In genomic region chr5:68051101-68051500, GRCm38 (mm10) we compare ENCODE assay signal across 24 mouse cellular contexts. TPM values are rescaled to one million over a fixed set of nuclear protein-coding genes. Genes with fewer than 3 reads are reported as not detected.
DNase-seq lines count a peak whose midpoint lies in the region; ATAC-seq lines count a peak whose summit lies in the region.
"Had no signal": no experiment of that assay in that cellular context is flagged by ENCODE, and none has a peak within 500 bp of the region (broad histone marks: within the 10 kb centered on the region; RNA-seq: fewer than 3 reads in every experiment).

No protein-coding gene starts in this region.

- no peak overlapping the region for H3K27ac ChIP-seq in forebrain, embryonic 11.5 days (ENCODE audit: low read depth, low read length)
- H3K27ac ChIP-seq in forebrain, embryonic 10.5 days: no peak overlapping the region
- no peak overlapping the region for H3K27ac ChIP-seq in hindbrain, embryonic 11.5 days (ENCODE audit: low read depth, low read length)
- H3K27ac ChIP-seq in midbrain, embryonic 10.5 days (replicated peaks): peak overlapping the region; percentile 71
- H3K27ac ChIP-seq in neural tube, embryonic 15.5 days (replicated peaks): 0 out of 2 replicates have a peak overlapping the region, but pooled peaks have one; percentile 37
- no peak overlapping the region for H3K27ac ChIP-seq in kidney, embryonic 15.5 days
- H3K27ac ChIP-seq: embryonic facial prominence, embryonic 10.5 days; kidney, postnatal 0 days; left cerebral cortex, adult 2 months; limb, embryonic 13.5 days; liver, embryonic 14.5 days had no signal

- H3K4me2 ChIP-seq in forebrain, embryonic 11.5 days (ENCODE audit: low read depth, low read length, severe bottlenecking): no peak overlapping the region
- H3K4me2 ChIP-seq in hindbrain, embryonic 11.5 days (replicated peaks; ENCODE audit: low read depth, low read length): no peak overlapping the region
- no peak overlapping the region for H3K4me2 ChIP-seq in neural tube, embryonic 15.5 days
- H3K4me2 ChIP-seq in kidney, embryonic 15.5 days: no peak overlapping the region
- H3K4me2 ChIP-seq: limb, embryonic 13.5 days had no signal

- WGBS in forebrain, embryonic 11.5 days: 14% methylated on average over 5 of the region's 5 CpGs
- 21% methylated on average over 5 of the region's 5 CpGs for WGBS in forebrain, embryonic 10.5 days
- 16% methylated on average over 5 of the region's 5 CpGs for WGBS in hindbrain, embryonic 11.5 days
- 15% methylated on average over 5 of the region's 5 CpGs for WGBS in midbrain, embryonic 10.5 days
- WGBS in neural tube, embryonic 15.5 days: 21% methylated on average over 5 of the region's 5 CpGs
- 66% methylated on average over 5 of the region's 5 CpGs for WGBS in kidney, embryonic 15.5 days

- ATAC-seq in forebrain, embryonic 11.5 days (replicated peaks; ENCODE audit: low FRiP score): peak; percentile 48; the same call in 1 of the 2 replicates
- ATAC-seq in hindbrain, embryonic 11.5 days (ENCODE audit: low FRiP score): peak; percentile 63
- ATAC-seq in neural tube, embryonic 15.5 days (ENCODE audit: low FRiP score): no peak
- no peak for ATAC-seq in kidney, embryonic 15.5 days (replicated peaks; ENCODE audit: low FRiP score)
- ATAC-seq: CD4-positive, CD25-positive, alpha-beta regulatory T cell, adult 4 months had no signal

- H3K4me3 ChIP-seq in forebrain, embryonic 11.5 days (ENCODE audit: low read depth, low read length): no peak overlapping the region
- no peak overlapping the region for H3K4me3 ChIP-seq in forebrain, embryonic 10.5 days
- no peak overlapping the region for H3K4me3 ChIP-seq in hindbrain, embryonic 11.5 days (ENCODE audit: low read depth, low read length)
- no peak overlapping the region for H3K4me3 ChIP-seq in midbrain, embryonic 10.5 days
- H3K4me3 ChIP-seq in neural tube, embryonic 15.5 days (replicated peaks): no peak overlapping the region
- no peak overlapping the region for H3K4me3 ChIP-seq in kidney, embryonic 15.5 days (replicated peaks)
- H3K4me3 ChIP-seq: embryonic facial prominence, embryonic 10.5 days; left cerebral cortex, adult 2 months; limb, embryonic 13.5 days had no signal

- no peaks in the 10 kb centered on the region; the same call in 1 of the 2 replicates for H3K4me1 ChIP-seq in forebrain, embryonic 11.5 days (replicated peaks; ENCODE audit: control insufficient read depth, insufficient read depth, low read length)
- peaks cover 24% of the 10 kb centered on the region for H3K4me1 ChIP-seq in forebrain, embryonic 10.5 days
- no peaks in the 10 kb centered on the region for H3K4me1 ChIP-seq in hindbrain, embryonic 11.5 days (replicated peaks; ENCODE audit: control insufficient read depth, insufficient read depth, low read length)
- H3K4me1 ChIP-seq in midbrain, embryonic 10.5 days: peaks cover 41% of the 10 kb centered on the region
- H3K4me1 ChIP-seq in neural tube, embryonic 15.5 days: peaks cover 3% of the 10 kb centered on the region; the same call in 1 of the 2 replicates
- no peaks in the 10 kb centered on the region for H3K4me1 ChIP-seq in kidney, embryonic 15.5 days
- H3K4me1 ChIP-seq: embryonic facial prominence, embryonic 10.5 days; limb, embryonic 13.5 days had no signal

- no peak overlapping the region for H3K9ac ChIP-seq in forebrain, embryonic 11.5 days (ENCODE audit: low read length)
- H3K9ac ChIP-seq in hindbrain, embryonic 11.5 days (ENCODE audit: low read depth, low read length): no peak overlapping the region
- H3K9ac ChIP-seq in neural tube, embryonic 15.5 days (replicated peaks): no peak overlapping the region
- no peak overlapping the region for H3K9ac ChIP-seq in kidney, embryonic 15.5 days
- H3K9ac ChIP-seq: limb, embryonic 13.5 days; liver, embryonic 14.5 days had no signal

- H3K27me3 ChIP-seq in forebrain, embryonic 11.5 days (ENCODE audit: control insufficient read depth, insufficient read depth, low read length): no peaks in the 10 kb centered on the region
- H3K27me3 ChIP-seq in forebrain, embryonic 10.5 days (ENCODE audit: poor library complexity, severe bottlenecking): no peaks in the 10 kb centered on the region
- no peaks in the 10 kb centered on the region for H3K27me3 ChIP-seq in hindbrain, embryonic 11.5 days (ENCODE audit: control insufficient read depth, insufficient read depth, low read length)
- H3K27me3 ChIP-seq in midbrain, embryonic 10.5 days (ENCODE audit: low read depth, poor library complexity, severe bottlenecking): no peaks in the 10 kb centered on the region
- H3K27me3 ChIP-seq in neural tube, embryonic 15.5 days (replicated peaks): no peaks in the 10 kb centered on the region
- H3K27me3 ChIP-seq in kidney, embryonic 15.5 days: no peaks in the 10 kb centered on the region
- H3K27me3 ChIP-seq: limb, embryonic 13.5 days had no signal

- no peaks in the 10 kb centered on the region for H3K36me3 ChIP-seq in forebrain, embryonic 11.5 days (ENCODE audit: control insufficient read depth, insufficient read depth, low read length)
- no peaks in the 10 kb centered on the region for H3K36me3 ChIP-seq in forebrain, embryonic 10.5 days (replicated peaks)
- no peaks in the 10 kb centered on the region for H3K36me3 ChIP-seq in hindbrain, embryonic 11.5 days (ENCODE audit: control insufficient read depth, insufficient read depth, low read length)
- H3K36me3 ChIP-seq in midbrain, embryonic 10.5 days: no peaks in the 10 kb centered on the region
- no peaks in the 10 kb centered on the region for H3K36me3 ChIP-seq in neural tube, embryonic 15.5 days
- no peaks in the 10 kb centered on the region for H3K36me3 ChIP-seq in kidney, embryonic 15.5 days
- H3K36me3 ChIP-seq: embryonic facial prominence, embryonic 10.5 days; G1E; limb, embryonic 13.5 days had no signal

- no peaks in the 10 kb centered on the region for H3K9me3 ChIP-seq in forebrain, embryonic 11.5 days (ENCODE audit: control insufficient read depth, low read length)
- H3K9me3 ChIP-seq in forebrain, embryonic 10.5 days: no peaks in the 10 kb centered on the region
- no peaks in the 10 kb centered on the region for H3K9me3 ChIP-seq in hindbrain, embryonic 11.5 days (ENCODE audit: control insufficient read depth, low read length)
- no peaks in the 10 kb centered on the region for H3K9me3 ChIP-seq in midbrain, embryonic 10.5 days (replicated peaks)
- H3K9me3 ChIP-seq in neural tube, embryonic 15.5 days (replicated peaks): no peaks in the 10 kb centered on the region
- H3K9me3 ChIP-seq in kidney, embryonic 15.5 days (replicated peaks): no peaks in the 10 kb centered on the region
- H3K9me3 ChIP-seq: embryonic facial prominence, embryonic 10.5 days; G1E; limb, embryonic 13.5 days had no signal

- no peak for DNase-seq in forebrain, embryonic 11.5 days (ENCODE audit: low spot score)
- DNase-seq in forebrain, embryonic 10.5 days (ENCODE audit: extremely low spot score, low spot score): no peak
- peak; percentile 43 for DNase-seq in hindbrain, embryonic 11.5 days (ENCODE audit: low spot score)
- DNase-seq in midbrain, embryonic 10.5 days (ENCODE audit: low spot score): peak; percentile 44
- no peak for DNase-seq in layer of hippocampus, postnatal 25 days (ENCODE audit: extremely low spot score in 1 of 2, low spot score in 1 of 2)
- no peak for DNase-seq in adrenal gland, postnatal 25 days
- DNase-seq: cerebellum, postnatal 10 days; heart, postnatal 10 days; thymus, postnatal 14 days had no signal

RNA-seq across cellular contexts. Expression of gene Grxcr1, which starts 19.5 kb away (rescaled TPM):
- polyA plus RNA-seq in forebrain, embryonic 11.5 days (2014; fragmentation: Nextera tagmentation; extraction: Ambion mirVana): not detected in 2 replicates
- polyA plus RNA-seq in forebrain, embryonic 10.5 days (2016; fragmentation: Nextera tagmentation; extraction: Ambion mirVana): not detected in 2 replicates
- polyA plus RNA-seq in hindbrain, embryonic 11.5 days (2014; fragmentation: Nextera tagmentation; extraction: Ambion mirVana): 0.15 and 0.38 TPM in 2 replicates
- polyA plus RNA-seq in midbrain, embryonic 10.5 days (2016; fragmentation: Nextera tagmentation; extraction: Ambion mirVana): not detected in 2 replicates
- polyA plus RNA-seq in neural tube, embryonic 15.5 days (2015; fragmentation: Nextera tagmentation; extraction: Ambion mirVana): not detected in 2 replicates
- not detected for total RNA-seq in layer of hippocampus, postnatal 25 days (2021)
- total RNA-seq in adrenal gland, postnatal 25 days (2021): not detected in 2 replicates
- polyA plus RNA-seq in kidney, embryonic 15.5 days (2015; fragmentation: Nextera tagmentation; extraction: Ambion mirVana): not detected in 2 replicates
- total RNA-seq: G1E; gastrocnemius, postnatal 25 days; heart, postnatal 10 days; layer of hippocampus, adult 8-10 months; left cerebral cortex, adult 2 months; megakaryocyte, adult 5-6 weeks had no signal
- polyA plus RNA-seq: CD4-positive, CD25-positive, alpha-beta regulatory T cell, adult 4 months; frontal cortex, adult 2 months; G1E; intestine, embryonic 14.5 days; kidney, postnatal 0 days; limb, embryonic 13.5 days; liver, embryonic 14.5 days; lung, embryonic 16.5 days had no signal

Comparison
In these comparisons a context has a peak if more than half of its experiments do, and no peak if none do; other contexts are left out.
1. ATAC-seq: peak in forebrain, embryonic 11.5 days (single experiment) and hindbrain, embryonic 11.5 days (single experiment); none in neural tube, embryonic 15.5 days (single experiment) and kidney, embryonic 15.5 days (single experiment).
2. DNase-seq: peak in hindbrain, embryonic 11.5 days (single experiment) and midbrain, embryonic 10.5 days (single experiment); none in forebrain, embryonic 11.5 days (single experiment), forebrain, embryonic 10.5 days (single experiment), layer of hippocampus, postnatal 25 days (0 of 2) and adrenal gland, postnatal 25 days (single experiment).
3. H3K27ac ChIP-seq: peak in midbrain, embryonic 10.5 days (single experiment) and neural tube, embryonic 15.5 days (single experiment); none in forebrain, embryonic 11.5 days (single experiment), forebrain, embryonic 10.5 days (single experiment), hindbrain, embryonic 11.5 days (single experiment) and kidney, embryonic 15.5 days (single experiment).